Mouse (Mus musculus): ENCODE results near the gene Stat5a.

Gene Stat5a

DNA sequence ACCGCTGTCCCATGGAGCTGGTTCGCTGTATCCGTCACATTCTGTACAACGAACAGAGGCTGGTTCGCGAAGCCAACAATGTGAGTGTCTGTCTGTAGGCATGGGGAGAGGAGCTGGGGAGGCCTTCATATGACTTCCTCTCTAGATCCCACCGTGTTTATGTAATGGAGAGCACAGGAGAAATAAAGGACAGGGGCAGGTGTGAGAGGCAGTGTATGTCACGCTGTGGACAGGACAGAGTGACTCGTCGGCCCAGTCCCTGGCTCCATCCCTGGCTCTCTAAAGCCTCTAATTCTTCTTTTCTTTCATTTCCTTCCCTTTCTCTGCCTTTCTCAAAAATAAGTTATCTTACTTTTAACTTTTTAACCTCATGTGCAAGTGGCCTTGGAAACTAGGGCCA, 4.0 kb downstream of the Stat5a start:
- DNase-seq: no peak

DNA sequence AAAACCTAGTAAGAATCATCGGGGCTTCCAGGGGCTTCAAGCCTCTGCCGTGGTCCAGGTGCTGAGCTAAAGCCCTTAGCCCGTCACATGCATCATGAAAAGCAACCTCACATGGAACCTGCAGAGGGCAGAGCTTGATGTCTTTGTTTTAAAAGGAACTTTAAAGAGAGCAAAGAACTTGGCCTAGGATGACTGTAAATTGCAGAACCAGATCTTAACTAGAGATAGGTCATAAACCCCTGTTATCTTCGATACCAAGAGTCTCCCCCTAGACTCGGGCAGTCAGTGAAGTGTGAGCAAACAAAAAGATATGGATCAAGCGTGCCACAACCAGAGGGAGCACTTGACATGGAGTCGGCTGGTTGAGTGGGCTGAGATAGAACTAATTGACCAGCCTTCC, 6.5 kb downstream of the Stat5a start:
- DNase-seq: no peak

DNA sequence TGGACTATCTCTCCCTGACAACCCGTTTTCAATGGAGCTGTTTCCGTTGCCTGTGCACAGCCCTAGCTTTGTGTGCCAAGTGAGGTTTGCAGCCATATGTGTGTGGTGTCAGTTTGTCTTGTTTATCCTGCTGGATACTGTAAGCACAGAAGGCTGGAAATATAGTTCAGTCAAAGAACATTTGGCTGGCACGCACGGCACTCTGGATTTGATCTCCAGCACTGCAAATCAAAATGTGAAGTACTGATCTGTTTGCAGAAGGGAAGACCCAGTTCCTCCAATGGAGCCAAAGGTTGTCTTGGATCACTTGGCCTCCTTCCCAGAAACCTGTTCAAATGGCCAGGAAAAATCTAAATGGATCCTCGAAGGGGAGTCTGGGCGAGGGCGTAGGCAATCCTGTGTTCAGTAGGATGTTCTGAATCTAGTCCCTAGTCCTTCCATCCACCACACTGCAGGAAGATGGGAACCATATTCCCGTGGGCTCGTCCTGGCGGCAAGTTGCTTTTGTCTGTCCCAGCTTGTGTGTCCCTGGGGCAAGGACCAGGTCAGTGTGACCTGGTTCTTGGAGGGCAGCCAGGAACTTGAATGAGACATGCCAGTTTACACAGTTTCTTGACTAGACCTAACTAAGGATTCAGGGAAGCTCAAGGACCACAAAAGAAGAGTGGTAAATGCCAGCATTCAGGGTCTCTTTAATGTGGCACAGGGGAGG, 11.3 kb downstream of the Stat5a start:
- DNase-seq: no peak

DNA sequence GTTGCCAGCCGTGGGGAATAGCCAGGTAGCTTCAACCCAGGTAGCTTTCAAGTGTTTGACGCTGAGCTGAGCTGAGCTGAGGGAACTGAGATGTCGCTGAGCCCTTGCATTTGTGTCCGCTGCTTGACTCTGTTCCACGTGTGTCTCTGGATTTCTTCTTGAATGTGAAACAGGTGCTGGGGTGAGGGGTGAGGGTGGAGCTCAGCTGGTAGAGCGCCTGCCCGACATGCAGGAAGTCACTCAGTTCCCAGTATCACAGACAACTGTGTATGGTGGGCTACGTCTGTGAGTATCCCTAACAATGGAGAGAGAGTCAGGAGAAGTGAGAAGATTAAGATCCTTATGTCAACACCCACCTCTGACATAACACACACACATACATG, 11.8 kb downstream of the Stat5a start:
- DNase-seq: peak; percentile 67

DNA sequence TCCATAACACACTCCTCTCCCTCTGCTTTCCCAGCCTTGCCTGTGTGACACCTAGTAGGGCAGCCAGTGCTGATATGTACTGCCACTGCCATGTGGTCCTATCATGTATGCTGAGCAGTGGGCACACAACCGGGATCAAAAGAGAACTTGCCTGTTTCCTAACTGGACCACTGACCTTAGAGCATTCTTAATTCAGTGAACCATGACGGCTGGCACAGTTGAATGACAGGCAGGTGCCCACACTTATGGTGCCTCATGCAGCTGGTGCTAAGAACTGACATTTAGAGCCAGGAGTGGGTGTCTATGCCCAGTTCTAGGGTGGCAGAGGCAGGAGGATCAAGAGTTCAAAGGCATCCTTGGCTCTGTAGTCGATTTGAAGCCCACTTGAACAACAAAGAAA, 16.6 kb downstream of the Stat5a start:
- DNase-seq: no peak

DNA sequence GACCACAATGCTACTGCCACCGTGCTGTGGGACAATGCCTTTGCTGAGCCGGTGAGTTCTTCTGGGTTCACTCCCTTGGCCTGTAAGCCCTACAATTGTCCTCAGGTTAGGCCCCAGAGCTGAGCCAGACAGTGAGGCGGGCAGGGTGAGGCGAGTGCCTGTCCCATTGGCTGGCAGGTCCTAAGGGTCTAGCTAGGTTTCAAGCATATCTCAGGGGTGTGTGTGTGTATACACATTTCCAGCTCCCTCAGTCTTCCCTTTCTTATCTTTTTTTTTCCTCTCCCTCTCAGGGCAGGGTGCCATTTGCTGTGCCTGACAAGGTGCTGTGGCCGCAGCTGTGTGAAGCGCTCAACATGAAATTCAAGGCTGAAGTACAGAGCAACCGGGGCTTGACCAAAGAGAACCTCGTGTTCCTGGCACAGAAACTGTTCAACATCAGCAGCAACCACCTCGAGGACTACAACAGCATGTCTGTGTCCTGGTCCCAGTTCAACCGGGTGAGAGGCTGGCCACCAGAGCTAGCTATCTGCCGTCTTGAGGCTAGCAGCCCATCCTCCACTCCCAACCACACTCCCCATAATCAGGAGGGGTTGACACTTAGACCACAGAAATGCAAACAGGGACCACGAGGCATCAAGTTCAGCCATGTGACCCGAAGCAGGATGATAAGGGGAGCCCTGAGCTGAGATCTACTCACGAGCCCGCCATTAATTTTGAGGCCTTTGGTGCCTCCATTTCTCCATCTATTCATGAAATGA, 20.3 kb downstream of the Stat5a start:
- no peak for DNase-seq

DNA sequence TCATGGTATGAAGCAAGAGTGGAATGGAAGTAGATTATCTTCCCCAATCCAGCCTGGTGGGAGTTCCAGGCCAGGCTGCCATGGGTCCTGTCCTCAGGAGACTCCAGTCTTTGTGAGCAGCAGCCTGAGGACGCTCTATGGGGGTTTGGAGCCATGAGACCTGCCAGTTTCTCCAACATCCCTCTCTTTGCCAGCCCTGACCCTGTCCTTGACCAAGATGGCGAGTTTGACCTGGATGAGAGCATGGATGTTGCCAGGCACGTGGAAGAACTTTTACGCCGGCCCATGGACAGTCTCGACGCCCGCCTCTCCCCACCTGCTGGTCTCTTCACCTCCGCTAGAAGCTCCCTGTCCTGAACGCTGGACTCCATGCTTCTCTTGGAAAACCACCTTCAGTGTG, 24.5 kb downstream of the Stat5a start:
- DNase-seq: no peak

DNA sequence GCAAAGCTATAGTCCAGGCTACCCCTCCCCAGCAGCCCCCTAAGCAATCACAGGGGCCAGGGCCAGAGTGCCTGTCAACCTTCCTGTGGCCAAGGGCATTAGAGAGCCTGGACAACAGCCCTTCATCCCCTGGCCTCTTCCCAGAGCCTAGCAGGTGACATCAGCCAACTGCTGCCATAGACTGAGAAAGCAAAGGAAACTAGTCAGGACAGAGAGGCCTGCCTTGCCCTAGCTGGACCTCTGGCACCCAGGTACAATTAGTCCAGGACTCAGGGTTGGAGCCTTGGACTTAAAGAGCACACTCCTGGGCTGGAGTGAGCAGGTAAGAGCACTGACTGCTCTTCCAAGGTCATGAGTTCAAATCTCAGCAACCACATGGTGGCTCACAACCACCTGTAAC, 26.3 kb downstream of the Stat5a start:
- DNase-seq: no peak

DNA sequence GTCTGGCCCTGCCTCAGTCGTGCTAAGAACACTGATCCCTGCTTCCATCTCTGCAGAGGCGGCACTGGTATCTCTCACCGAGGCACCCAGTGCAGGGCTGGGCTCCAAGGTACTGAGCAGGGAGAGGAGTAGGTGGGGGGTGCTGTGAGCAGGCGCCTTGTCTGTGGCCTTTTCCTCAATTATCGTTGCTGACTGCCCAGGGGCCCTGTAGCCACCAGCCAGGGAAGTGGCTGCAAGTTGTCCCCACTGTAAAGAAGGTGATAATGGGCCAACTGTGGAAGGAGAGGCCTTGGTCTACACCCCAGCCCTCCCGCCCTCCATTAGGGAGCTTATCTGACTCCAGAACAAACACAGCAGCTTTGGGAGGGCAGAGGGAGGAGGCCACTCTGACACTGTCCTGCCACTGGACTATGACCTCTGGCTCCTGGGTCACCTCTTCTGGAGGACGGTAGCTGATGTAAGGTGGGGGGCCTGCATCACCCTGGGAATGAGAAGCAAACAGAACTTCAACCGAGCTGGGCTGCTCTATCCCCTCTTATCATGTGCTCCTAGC, 27.1 kb downstream of the Stat5a start:
- no peak for DNase-seq

DNA sequence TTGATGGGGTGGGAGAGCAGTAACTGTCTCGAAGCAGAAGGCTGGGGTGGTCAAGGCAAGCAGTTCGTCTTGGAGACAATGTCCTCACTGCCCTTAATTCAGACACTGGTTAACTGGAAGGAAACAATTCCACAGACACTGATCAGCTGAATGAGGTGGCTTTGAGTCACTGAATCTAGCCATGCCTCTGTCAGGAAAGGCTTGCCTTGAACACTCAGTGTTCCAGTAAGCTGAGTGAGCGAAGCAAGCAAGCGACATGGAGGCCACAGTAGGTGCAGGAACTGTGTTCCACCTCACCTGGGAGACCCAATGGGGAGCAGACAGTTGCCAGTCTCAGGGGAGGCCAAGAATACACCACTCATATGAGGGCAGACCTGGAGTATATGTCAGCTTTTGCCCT, 28.1 kb downstream of the Stat5a start:
- no peak for DNase-seq

DNA sequence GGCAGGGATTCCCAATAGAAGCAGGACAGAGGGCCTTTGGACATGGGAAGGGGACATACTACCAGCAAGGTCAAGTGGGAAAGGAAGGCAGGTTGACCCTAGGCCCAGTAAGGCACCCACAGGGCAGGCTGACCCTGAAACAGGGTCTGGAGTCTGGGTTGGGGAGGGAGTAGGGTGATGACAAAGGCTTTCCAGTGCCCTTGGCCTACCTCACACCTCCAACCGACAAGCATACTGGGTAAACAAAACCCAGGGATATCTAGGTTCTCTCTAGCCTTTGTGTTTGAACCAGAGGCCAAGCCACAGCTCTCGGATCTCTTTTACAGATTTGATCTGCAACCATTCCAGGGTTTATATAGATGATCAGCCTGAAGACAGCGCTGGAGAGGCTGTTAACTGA, 28.6 kb downstream of the Stat5a start:
- DNase-seq: no peak

DNA sequence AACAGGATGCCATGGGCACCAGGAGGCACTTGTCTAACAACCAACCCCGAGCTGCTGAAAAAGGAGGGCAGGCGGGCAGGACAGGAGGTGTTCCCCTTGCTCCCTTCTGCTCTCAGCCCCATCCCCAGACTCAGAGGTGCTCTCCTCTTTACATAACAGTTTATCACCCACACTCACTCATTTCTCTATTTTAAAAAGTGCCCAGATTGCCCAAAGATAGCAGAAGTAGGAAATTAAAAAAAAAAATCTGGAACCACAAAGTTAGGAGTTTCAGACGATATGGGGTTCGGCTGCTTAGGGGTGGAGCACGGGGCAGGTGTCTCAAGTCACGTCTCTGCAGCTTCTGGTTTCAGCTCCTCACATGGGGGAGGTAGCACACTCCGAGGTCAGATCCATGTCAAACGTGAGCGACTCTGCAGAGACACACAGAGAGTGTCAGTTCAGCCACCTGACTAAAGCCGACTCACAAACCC, 29.2 kb downstream of the Stat5a start:
- no peak for DNase-seq

DNA sequence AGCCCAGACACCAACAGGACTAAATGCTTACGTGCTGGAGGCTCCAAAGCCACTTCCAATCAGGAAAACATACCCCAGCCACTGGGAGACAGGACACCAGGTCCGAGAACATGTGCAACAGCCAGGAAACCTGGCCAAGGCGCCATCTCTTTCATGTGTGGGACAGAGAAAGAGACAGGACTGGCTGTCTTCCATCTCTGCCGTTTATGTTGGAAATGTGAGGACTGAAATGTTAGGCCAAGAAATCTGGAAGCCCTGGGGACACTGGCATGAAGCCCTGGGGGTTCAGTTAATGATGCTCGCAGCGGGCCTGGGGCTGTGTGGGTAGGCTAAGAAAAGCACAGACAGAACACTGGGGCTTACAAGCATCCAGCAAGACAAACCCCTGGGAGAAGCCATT, 31.3 kb downstream of the Stat5a start:
- no peak for DNase-seq

DNA sequence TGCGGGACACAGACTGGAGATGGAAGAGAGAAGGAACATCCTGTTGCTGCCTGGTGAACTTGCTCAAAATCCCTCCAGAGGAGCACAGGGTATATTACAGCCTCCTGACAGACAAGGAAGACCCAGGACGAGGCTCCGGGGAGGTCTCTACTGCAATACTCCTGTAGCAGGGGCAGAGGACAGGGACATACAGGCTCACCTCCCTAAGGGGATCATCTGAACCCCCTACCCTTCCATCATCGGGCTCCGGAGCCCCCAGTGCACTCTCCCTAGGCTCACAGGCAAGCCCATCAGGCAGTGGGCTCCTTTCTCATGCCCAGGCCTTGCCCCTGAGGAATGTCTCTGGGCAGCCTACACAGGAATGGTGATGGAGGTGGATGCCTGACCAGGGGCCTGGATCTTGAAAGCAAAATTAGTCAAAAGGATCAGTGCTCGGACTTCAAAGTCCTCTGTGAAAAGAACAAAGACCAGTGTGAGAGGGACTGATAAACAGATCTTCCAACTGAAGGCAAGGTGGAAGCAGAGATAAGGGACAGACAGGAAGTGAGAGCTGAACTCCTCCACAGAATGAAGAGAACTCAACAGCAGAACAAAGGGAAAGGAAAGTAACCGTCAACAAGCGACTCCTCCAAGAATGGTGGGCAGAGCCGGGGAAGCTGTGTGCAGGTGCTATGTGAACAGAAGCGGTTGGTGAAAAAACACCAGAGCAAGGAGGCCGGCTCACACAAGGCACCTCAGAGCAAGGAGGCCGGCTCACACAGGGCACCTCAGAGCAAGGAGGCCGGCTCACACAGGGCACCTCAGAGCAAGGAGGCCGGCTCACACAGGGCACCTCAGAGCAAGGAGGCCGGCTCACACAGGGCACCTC, 32.3 kb downstream of the Stat5a start:
- DNase-seq: peak; percentile 80

DNA sequence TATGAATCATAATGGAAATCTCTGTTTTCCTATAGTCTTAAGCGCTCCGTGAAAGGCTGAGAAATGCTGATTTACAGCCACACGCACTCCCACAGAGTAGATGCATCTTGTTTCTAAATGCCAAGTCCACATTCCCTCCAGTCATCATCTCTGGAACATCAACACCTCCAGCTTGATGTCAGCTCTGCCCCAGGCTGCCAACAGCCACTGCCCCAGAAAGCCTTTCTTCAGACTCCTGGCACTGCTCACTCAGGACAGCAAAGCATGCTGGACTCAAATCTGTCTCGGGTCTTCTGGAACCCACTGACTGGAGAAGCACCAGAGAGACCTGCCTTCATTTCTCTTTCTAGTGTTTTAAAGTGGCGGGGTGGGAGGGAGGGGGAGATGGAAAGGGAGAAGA, 33.3 kb downstream of the Stat5a start:
- no peak for DNase-seq

DNA sequence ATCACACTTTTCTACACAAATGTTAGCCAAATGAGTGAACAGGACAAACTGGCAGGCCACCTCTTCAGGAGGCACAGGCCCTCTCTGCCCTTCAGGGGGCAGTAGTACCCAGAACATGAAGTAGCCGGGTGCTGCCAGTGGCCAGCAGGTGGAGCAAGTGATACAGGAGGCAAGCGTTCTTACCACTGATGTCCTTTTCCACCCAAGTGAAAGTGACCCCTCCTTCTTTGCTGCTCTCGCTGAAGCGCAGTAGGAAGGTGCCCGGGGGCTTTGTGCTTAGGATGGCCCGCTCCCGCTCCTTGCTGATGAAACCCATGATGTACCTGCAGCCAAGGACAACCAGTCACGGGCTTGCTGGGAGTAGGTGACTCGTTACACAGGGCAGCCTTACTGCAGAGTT, 34.3 kb downstream of the Stat5a start:
- peak; percentile 93 for DNase-seq

DNA sequence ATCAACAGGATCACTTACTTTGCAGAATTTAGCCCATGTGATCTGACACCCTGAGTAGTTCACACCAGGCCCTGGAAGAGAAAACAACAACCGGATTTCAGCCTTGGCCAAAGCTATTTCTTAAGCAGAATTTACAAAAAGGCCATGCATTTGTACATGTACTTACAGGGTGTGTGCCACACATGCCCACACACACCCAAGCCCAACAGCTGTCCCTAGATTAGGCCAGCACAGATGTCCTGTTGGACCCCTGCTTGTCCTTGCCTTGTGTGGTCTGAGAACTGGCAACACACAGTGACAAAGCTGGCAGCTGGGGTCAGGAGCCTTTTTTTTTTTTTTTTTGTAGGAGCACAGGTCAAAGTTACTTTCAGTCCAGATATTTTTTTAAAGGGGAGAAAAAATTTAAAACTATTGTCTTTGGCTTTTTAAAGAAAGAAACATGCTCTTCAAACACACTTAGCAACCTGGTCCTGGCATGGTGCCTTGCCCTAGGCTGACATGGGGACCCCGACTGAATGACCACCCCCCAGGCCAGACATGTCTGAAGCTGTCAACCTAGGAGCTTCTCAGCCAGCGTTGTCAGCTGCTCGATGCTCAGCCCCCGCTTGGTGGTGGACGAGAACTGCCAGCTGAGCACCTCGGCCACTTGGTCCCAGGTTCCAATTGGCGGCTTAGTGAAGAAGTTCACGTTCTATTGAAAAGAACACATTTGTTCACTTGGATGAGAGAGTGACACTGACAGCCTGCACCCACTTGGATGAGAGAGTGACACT, 35.2 kb downstream of the Stat5a start:
- DNase-seq: no peak

DNA sequence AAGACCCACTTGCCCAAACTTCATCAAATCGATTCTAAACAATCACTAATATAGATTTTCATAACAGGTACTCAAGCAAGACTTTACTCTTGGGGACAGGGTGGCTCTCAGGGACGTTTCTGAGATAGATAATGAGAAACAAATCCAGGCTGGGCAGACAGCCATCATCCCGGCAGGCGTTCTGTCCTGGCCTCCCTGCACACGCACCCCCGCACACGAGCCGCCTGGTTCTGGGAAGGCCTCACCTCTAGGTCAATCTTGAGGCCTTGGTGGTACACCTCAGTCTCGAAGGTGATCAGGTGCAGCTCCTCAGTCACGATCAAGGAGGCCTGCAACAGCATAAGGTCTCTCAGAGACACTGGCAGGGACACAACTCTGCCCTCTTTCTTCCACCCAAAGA, 36.9 kb downstream of the Stat5a start:
- no peak for DNase-seq

DNA sequence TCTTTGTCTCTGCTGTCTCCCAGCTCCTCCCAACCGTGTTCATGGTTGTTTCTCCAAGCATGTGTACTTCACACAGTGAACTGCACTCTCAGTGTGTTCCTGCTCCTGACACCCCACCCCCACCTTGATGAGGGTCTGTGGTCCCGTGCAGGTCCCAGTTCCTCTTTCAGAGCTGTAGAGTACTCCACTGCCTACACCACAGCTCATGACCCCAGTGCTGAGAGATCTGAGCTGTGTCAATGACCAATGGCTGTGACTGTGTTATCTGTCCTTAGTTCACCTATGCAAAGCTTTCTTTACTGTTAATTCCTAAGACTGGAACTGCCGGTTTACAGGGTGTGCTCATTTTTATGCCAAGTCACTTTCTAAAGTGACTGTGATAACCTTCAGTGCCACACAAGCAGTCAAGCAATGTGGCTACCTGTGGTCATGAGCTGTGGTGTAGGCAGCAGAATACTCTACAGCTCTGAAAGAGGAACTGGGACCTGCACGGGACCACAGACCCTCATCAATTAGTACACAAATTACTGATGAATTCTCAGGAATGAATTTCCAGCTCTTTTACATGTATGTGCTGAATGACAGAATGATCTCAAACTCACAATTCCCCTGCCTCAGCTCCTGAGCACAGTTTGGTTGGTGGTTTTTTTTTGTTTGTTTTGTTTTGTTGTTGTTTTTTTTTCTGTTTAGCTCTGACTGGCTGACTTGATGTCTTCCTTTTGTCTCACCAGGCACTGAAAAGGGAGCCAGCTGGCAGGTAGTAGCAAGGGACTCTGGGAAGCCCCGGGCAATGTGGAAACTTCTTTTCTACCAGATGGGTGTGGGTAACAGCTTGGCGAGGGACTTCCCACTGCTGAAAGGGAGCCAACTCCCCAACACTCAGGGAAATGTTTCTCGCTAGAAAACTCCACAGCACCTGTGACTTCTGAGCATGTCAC, 38.4 kb downstream of the Stat5a start:
- DNase-seq: peak; percentile 67

DNA sequence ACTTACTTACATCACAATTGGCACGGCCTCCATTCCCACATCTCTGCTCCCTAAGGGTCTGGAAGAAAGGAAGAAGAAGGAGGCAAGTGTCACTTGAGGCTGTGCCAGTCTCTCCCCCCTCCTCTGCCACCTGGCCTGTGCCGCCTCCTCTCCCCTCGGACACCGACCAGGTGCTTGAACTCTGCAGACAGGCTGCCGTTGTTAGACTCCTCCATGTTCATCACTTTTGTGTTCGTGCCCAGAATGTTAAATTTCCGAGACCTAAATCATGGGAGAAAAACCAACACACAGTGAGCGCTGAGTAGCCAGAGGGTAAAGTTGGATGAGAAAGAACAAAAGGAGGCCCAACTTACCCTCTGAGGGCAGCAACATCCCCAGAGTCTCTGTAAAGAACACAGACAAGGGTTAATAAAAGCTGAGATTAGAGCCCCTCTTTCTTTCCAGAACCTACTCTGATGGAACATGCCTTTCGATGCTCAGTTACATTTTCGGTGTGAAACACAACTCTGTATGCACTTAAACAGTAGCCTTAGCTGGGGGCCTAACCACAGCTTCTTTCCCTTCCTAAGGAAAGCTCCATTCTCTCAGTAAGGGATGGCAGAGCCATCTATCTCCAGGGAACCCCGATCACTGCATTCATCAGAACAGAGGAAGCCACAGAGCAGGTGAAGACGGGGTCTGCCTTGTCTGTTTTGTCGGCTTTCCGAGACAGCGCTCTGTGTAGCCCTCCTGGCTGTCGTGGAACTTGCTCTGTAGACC, 39.5 kb downstream of the Stat5a start:
- DNase-seq: peak; percentile 39

All from thymus, postnatal 25 days (tissue).